Mouse (Mus musculus) megakaryocyte, adult 5-6 weeks (primary cell): ENCODE measurements at regions not wholly inside any gene's neighbourhood (a gene's known extent, or its start where the extent isn't known, plus 50 kb on each side); places are given as distances from the start of the nearest gene placed in this dataset.
A peak's percentile ranks its signal among the peaks of the same experiment; 100 is the strongest.

Source experiments
- ATAC-seq: 2 replicates; pipeline ENCODE4 v1.8.0; 2016; ENCODE audit warnings: mild to moderate bottlenecking, inconsistent platforms; ENCODE audit not compliant: poor library complexity, severe bottlenecking

- ATAC-seq: no peak
These were observed 294.2 kb upstream of the Stt3b start for GRCm38 (mm10) chr9:115604450-115604849.

GRCm38 (mm10) chr9:115604968-115605682 lies 294.9 kb upstream of the Stt3b start:
- ATAC-seq: no peak

GRCm38 (mm10) chr9:115607961-115608360 lies 297.7 kb upstream of the Stt3b start:
- ATAC-seq: no peak

- peak; percentile 57 for ATAC-seq
These were observed 298.2 kb upstream of the Stt3b start for GRCm38 (mm10) chr9:115608377-115608776.

- peak; percentile 45 for ATAC-seq
These were observed 299.4 kb upstream of the Gadl1 start for GRCm38 (mm10) chr9:115609904-115610303.

GRCm38 (mm10) chr9:115611713-115612112 lies 297.5 kb upstream of the Gadl1 start:
- ATAC-seq: peak; percentile 63

- ATAC-seq: no peak
These were observed 296.3 kb upstream of the Gadl1 start for GRCm38 (mm10) chr9:115612908-115613307.

- no peak for ATAC-seq
These were observed 295.2 kb upstream of the Gadl1 start for GRCm38 (mm10) chr9:115614007-115614406.

GRCm38 (mm10) chr9:115617909-115618308 lies 291.3 kb upstream of the Gadl1 start:
- peak; percentile 57 for ATAC-seq

- ATAC-seq: peak; percentile 68
These were observed 285.3 kb upstream of the Gadl1 start for GRCm38 (mm10) chr9:115623948-115624347.

GRCm38 (mm10) chr9:115624721-115625496 lies 284.3 kb upstream of the Gadl1 start:
- ATAC-seq: no peak

- no peak for ATAC-seq
These were observed 281.7 kb upstream of the Gadl1 start for GRCm38 (mm10) chr9:115627551-115627950.

GRCm38 (mm10) chr9:115637114-115637513 lies 272.1 kb upstream of the Gadl1 start:
- ATAC-seq: no peak

- ATAC-seq: no peak
These were observed 268.5 kb upstream of the Gadl1 start for GRCm38 (mm10) chr9:115640781-115641180.

- ATAC-seq: no peak
These were observed 267.2 kb upstream of the Gadl1 start for GRCm38 (mm10) chr9:115642032-115642431.

- ATAC-seq: no peak
These were observed 264.3 kb upstream of the Gadl1 start for GRCm38 (mm10) chr9:115644953-115645352.

- no peak for ATAC-seq
These were observed 263.0 kb upstream of the Gadl1 start for GRCm38 (mm10) chr9:115646226-115646625.

GRCm38 (mm10) chr9:115651708-115652107 lies 257.5 kb upstream of the Gadl1 start:
- no peak for ATAC-seq

GRCm38 (mm10) chr9:115653116-115653515 lies 256.1 kb upstream of the Gadl1 start:
- no peak for ATAC-seq

GRCm38 (mm10) chr9:115654933-115655332 lies 254.3 kb upstream of the Gadl1 start:
- ATAC-seq: no peak

- no peak for ATAC-seq
These were observed 252.7 kb upstream of the Gadl1 start for GRCm38 (mm10) chr9:115656538-115656937.
